18 mouse cellular contexts compared by ENCODE assay signal in the genomic region with DNA sequence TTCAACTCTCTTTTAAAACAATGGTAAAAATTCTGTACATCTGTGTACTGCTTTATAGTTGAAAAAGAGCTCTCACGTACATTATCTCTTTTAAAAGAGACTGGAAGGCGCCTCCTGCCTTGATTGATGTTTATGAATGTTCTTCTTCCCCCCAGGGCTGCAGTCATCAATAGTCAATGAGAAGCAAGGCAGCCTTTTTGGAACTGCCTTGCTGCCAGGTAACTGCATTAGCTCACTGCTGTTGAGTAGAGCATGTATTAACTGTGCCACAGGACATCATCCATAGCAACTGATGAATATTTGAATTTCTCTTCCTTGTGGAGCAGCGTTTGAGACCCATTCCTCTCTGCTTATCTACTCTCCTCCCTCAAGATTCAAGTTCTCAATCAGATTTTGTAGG.
DNase-seq lines count a peak whose midpoint lies in the region; ATAC-seq and TF ChIP-seq lines count a peak whose summit lies in the region.
"Had no signal": no experiment of that assay in that cellular context is flagged by ENCODE, and none has a peak within 500 bp of the region (broad histone marks: within the 10 kb centered on the region; RNA-seq: fewer than 3 reads in every experiment).

No protein-coding gene starts in this region.

- WGBS in hindbrain, postnatal 0 days: 60% methylated on average over 3 of the region's 3 CpGs
- 70% methylated on average over 3 of the region's 3 CpGs for WGBS in hindbrain, embryonic 11.5 days
- 56% methylated on average over 3 of the region's 3 CpGs for WGBS in midbrain, embryonic 15.5 days
- 87% methylated on average over 3 of the region's 3 CpGs for WGBS in midbrain, embryonic 10.5 days
- 85% methylated on average over 3 of the region's 3 CpGs for WGBS in kidney, embryonic 14.5 days

- H3K27me3 ChIP-seq in hindbrain, postnatal 0 days (ENCODE audit: insufficient read depth, low read length): no peaks in the 10 kb centered on the region
- H3K27me3 ChIP-seq in hindbrain, embryonic 11.5 days (ENCODE audit: control insufficient read depth, insufficient read depth, low read length): no peaks in the 10 kb centered on the region
- H3K27me3 ChIP-seq in midbrain, embryonic 15.5 days (replicated peaks): no peaks in the 10 kb centered on the region
- H3K27me3 ChIP-seq in midbrain, embryonic 10.5 days (ENCODE audit: low read depth, poor library complexity, severe bottlenecking): no peaks in the 10 kb centered on the region
- no peaks in the 10 kb centered on the region for H3K27me3 ChIP-seq in kidney, embryonic 14.5 days (ENCODE audit: control insufficient read depth, insufficient read depth, low read length)
- H3K27me3 ChIP-seq: embryonic facial prominence, embryonic 12.5 days; forebrain, embryonic 13.5 days; forebrain, embryonic 15.5 days had no signal

- H3K4me3 ChIP-seq in hindbrain, postnatal 0 days (ENCODE audit: low read length): no peak overlapping the region
- no peak overlapping the region for H3K4me3 ChIP-seq in hindbrain, embryonic 11.5 days (ENCODE audit: low read depth, low read length)
- H3K4me3 ChIP-seq in midbrain, embryonic 15.5 days: no peak overlapping the region
- H3K4me3 ChIP-seq in midbrain, embryonic 10.5 days: no peak overlapping the region
- no peak overlapping the region for H3K4me3 ChIP-seq in kidney, embryonic 14.5 days (ENCODE audit: low read length)
- H3K4me3 ChIP-seq: embryonic facial prominence, embryonic 10.5 days; embryonic facial prominence, embryonic 12.5 days; forebrain, embryonic 13.5 days; forebrain, embryonic 15.5 days had no signal

- H3K9ac ChIP-seq in hindbrain, postnatal 0 days (replicated peaks; ENCODE audit: low read length): no peak overlapping the region
- no peak overlapping the region for H3K9ac ChIP-seq in hindbrain, embryonic 11.5 days (ENCODE audit: low read depth, low read length)
- no peak overlapping the region for H3K9ac ChIP-seq in midbrain, embryonic 15.5 days
- no peak overlapping the region for H3K9ac ChIP-seq in kidney, embryonic 14.5 days (ENCODE audit: low read depth, low read length)
- H3K9ac ChIP-seq: embryonic facial prominence, embryonic 12.5 days; forebrain, embryonic 13.5 days; forebrain, embryonic 15.5 days had no signal

- H3K4me2 ChIP-seq in hindbrain, postnatal 0 days (ENCODE audit: low read depth, low read length): no peak overlapping the region
- H3K4me2 ChIP-seq in hindbrain, embryonic 11.5 days (replicated peaks; ENCODE audit: low read depth, low read length): no peak overlapping the region
- no peak overlapping the region for H3K4me2 ChIP-seq in midbrain, embryonic 15.5 days
- no peak overlapping the region for H3K4me2 ChIP-seq in kidney, embryonic 14.5 days (replicated peaks; ENCODE audit: low read depth, low read length)
- H3K4me2 ChIP-seq: embryonic facial prominence, embryonic 12.5 days; forebrain, embryonic 13.5 days; forebrain, embryonic 15.5 days had no signal

- no peak overlapping the region for H3K27ac ChIP-seq in hindbrain, postnatal 0 days
- H3K27ac ChIP-seq in hindbrain, embryonic 11.5 days (ENCODE audit: low read depth, low read length): no peak overlapping the region
- no peak overlapping the region for H3K27ac ChIP-seq in midbrain, embryonic 15.5 days
- H3K27ac ChIP-seq in midbrain, embryonic 10.5 days (replicated peaks): no peak overlapping the region
- no peak overlapping the region for H3K27ac ChIP-seq in kidney, embryonic 14.5 days (ENCODE audit: low read depth, low read length)
- H3K27ac ChIP-seq: embryonic facial prominence, embryonic 10.5 days; embryonic facial prominence, embryonic 12.5 days; forebrain, embryonic 13.5 days; forebrain, embryonic 15.5 days had no signal

- no peaks in the 10 kb centered on the region for H3K36me3 ChIP-seq in hindbrain, postnatal 0 days (ENCODE audit: insufficient read depth, low read length)
- H3K36me3 ChIP-seq in hindbrain, embryonic 11.5 days (ENCODE audit: control insufficient read depth, insufficient read depth, low read length): no peaks in the 10 kb centered on the region
- no peaks in the 10 kb centered on the region for H3K36me3 ChIP-seq in midbrain, embryonic 15.5 days (replicated peaks)
- H3K36me3 ChIP-seq in midbrain, embryonic 10.5 days: no peaks in the 10 kb centered on the region
- H3K36me3 ChIP-seq in kidney, embryonic 14.5 days (ENCODE audit: control insufficient read depth, insufficient read depth, low read length): no peaks in the 10 kb centered on the region
- H3K36me3 ChIP-seq: embryonic facial prominence, embryonic 10.5 days; embryonic facial prominence, embryonic 12.5 days; forebrain, embryonic 15.5 days had no signal

- ATAC-seq in hindbrain, postnatal 0 days: no peak
- no peak for ATAC-seq in hindbrain, embryonic 11.5 days (ENCODE audit: low FRiP score)
- 0 out of 2 replicates have a peak, but pooled peaks have one; percentile 45 for ATAC-seq in midbrain, embryonic 15.5 days (replicated peaks)
- ATAC-seq in kidney, embryonic 14.5 days (ENCODE audit: low FRiP score, low TSS enrichment): no peak
- ATAC-seq: forebrain, embryonic 13.5 days; forebrain, embryonic 15.5 days had no signal

- no peak for TF ChIP-seq POLR2A in brain, embryonic 14.5 days (IDR thresholded peaks at IDR 0.05; ENCODE audit: borderline replicate concordance, extremely low read depth, insufficient read depth, insufficient read length, poor library complexity, severe bottlenecking)

- no peak for TF ChIP-seq CTCF in hindbrain, postnatal 0 days (IDR thresholded peaks at IDR 0.05; ENCODE audit: low read depth)
- TF ChIP-seq CTCF in brain, embryonic 14.5 days (IDR thresholded peaks at IDR 0.05; ENCODE audit: borderline replicate concordance, extremely low read depth, insufficient read depth, insufficient read length): no peak

- no peaks in the 10 kb centered on the region for H3K9me3 ChIP-seq in hindbrain, postnatal 0 days (ENCODE audit: low read length)
- H3K9me3 ChIP-seq in hindbrain, embryonic 11.5 days (ENCODE audit: control insufficient read depth, low read length): no peaks in the 10 kb centered on the region
- no peaks in the 10 kb centered on the region for H3K9me3 ChIP-seq in midbrain, embryonic 15.5 days
- no peaks in the 10 kb centered on the region for H3K9me3 ChIP-seq in midbrain, embryonic 10.5 days (replicated peaks)
- no peaks in the 10 kb centered on the region for H3K9me3 ChIP-seq in kidney, embryonic 14.5 days (ENCODE audit: control insufficient read depth, low read length)
- H3K9me3 ChIP-seq: embryonic facial prominence, embryonic 10.5 days; embryonic facial prominence, embryonic 12.5 days; forebrain, embryonic 13.5 days; forebrain, embryonic 15.5 days had no signal

- peak; percentile 3 for DNase-seq in hindbrain, postnatal 0 days (ENCODE audit: low spot score)
- DNase-seq in hindbrain, embryonic 11.5 days (ENCODE audit: low spot score): no peak
- DNase-seq in midbrain, embryonic 10.5 days (ENCODE audit: low spot score): no peak
- DNase-seq in brain, embryonic 14.5 days (ENCODE audit: low read depth): peak; percentile 46
- DNase-seq: adrenal gland, adult 2 months; adrenal gland, postnatal 10 days; adrenal gland, postnatal 25 days; cerebellum, adult 11-12 months; cerebellum, adult 2 months; cerebellum, adult 9-10 months; cerebellum, postnatal 10 days; cerebellum, postnatal 25 days had no signal

- no peaks in the 10 kb centered on the region for H3K4me1 ChIP-seq in hindbrain, postnatal 0 days (ENCODE audit: insufficient read depth, low read length)
- H3K4me1 ChIP-seq in hindbrain, embryonic 11.5 days (replicated peaks; ENCODE audit: control insufficient read depth, insufficient read depth, low read length): no peaks in the 10 kb centered on the region
- H3K4me1 ChIP-seq in midbrain, embryonic 15.5 days: peaks cover 1% of the 10 kb centered on the region; the same call in 1 of the 2 replicates
- peaks cover 6% of the 10 kb centered on the region for H3K4me1 ChIP-seq in midbrain, embryonic 10.5 days
- H3K4me1 ChIP-seq in kidney, embryonic 14.5 days (ENCODE audit: control insufficient read depth, insufficient read depth, low read length): no peaks in the 10 kb centered on the region
- H3K4me1 ChIP-seq: embryonic facial prominence, embryonic 10.5 days; embryonic facial prominence, embryonic 12.5 days; forebrain, embryonic 15.5 days had no signal

Comparison
In these comparisons a context has a peak if more than half of its experiments do, and no peak if none do; other contexts are left out.
1. DNase-seq: peak in hindbrain, postnatal 0 days (single experiment) and brain, embryonic 14.5 days (single experiment); none in hindbrain, embryonic 11.5 days (single experiment) and midbrain, embryonic 10.5 days (single experiment).